ENCODE assay signal across 8 mouse cellular contexts in the genomic region with DNA sequence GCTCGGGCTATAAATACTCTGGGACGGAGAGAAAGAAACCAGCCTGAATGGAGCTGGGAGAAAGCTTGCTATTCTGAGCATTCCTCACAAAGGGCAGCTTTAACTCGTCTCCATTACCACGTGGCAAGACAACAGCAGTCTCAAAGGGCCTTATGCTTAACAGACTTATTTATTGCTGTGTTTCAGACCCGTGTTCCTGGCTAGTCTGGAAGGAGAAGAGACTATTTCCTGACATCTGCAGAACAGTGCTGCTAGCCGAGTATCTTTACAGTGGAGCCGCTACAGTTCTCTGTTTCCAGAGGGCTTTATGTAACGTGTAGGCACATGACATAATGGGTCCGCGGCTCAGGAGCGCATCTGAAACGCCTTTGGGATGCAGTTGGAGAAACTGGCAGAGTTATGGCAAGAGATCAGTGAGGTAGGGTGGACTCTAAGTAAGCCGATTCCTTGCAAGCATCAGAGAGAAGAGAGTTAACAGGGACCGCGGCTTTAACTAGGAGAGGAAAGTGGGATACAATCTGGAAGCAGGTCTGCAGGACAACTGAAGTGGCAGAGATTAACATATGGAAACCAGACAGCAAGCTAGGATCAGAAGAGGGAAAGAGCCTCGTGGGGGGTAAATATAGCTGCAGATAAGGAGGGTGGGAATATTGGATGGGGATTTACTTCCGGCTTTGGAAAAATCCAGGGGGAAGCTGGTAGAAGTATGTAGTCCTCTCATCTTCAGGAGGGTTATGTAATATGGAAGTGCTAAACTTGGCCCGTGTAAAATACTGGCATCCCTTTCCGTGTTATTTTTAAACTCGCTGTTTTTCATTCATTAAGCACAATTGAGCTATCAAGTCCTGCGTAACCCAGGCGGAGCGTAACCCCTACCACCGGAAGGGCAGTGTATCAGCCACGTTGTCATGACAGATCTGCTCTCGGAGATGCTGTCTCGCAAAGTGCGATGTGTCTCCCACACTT.
A peak's percentile ranks its signal among the peaks of the same experiment; 100 is the strongest.
DNase-seq lines count a peak whose midpoint lies in the region; ATAC-seq and TF ChIP-seq lines count a peak whose summit lies in the region.

No protein-coding gene starts in this region.

- 64% methylated on average over 28 of the region's 28 CpGs for WGBS in liver, adult 2 months
- WGBS in liver, embryonic 12.5 days (ENCODE audit: insufficient replicate concordance), result 56% methylated on average over 28 of the region's 28 CpGs
- 53% methylated on average over 28 of the region's 28 CpGs for WGBS in forebrain, postnatal 0 days
- 62% methylated on average over 28 of the region's 28 CpGs for WGBS in hindbrain, postnatal 0 days
- 43% methylated on average over 28 of the region's 28 CpGs for WGBS in neural tube, embryonic 15.5 days

- H3K79me2 ChIP-seq in liver, adult 2 months (ENCODE audit: control insufficient read depth, insufficient read depth, low read length), result no peaks in the 10 kb centered on the region

- no peak overlapping the region for H3K4me2 ChIP-seq in liver, embryonic 12.5 days
- peak overlapping the region; percentile 1; the same call in 1 of the 2 replicates for H3K4me2 ChIP-seq in forebrain, postnatal 0 days (ENCODE audit: low read depth)
- peak overlapping the region; percentile 39 for H3K4me2 ChIP-seq in hindbrain, postnatal 0 days (ENCODE audit: low read depth, low read length)
- H3K4me2 ChIP-seq in neural tube, embryonic 15.5 days, result peak overlapping the region; percentile 43

- no peak overlapping the region for H3K4me3 ChIP-seq in liver, adult 2 months (ENCODE audit: insufficient read depth, low read depth, low read length)
- H3K4me3 ChIP-seq in liver, embryonic 12.5 days, result no peak overlapping the region
- no peak overlapping the region for H3K4me3 ChIP-seq in forebrain, postnatal 0 days (ENCODE audit: low read depth, low read length)
- H3K4me3 ChIP-seq in hindbrain, postnatal 0 days (ENCODE audit: low read length), result no peak overlapping the region
- H3K4me3 ChIP-seq in left cerebral cortex, adult 2 months, result peak overlapping the region; percentile 35
- H3K4me3 ChIP-seq in neural tube, embryonic 15.5 days (replicated peaks), result 0 out of 2 replicates have a peak overlapping the region, but pooled peaks have one; percentile 2

- no peaks in the 10 kb centered on the region for H3K9me3 ChIP-seq in liver, embryonic 12.5 days (replicated peaks)
- no peaks in the 10 kb centered on the region for H3K9me3 ChIP-seq in forebrain, postnatal 0 days (ENCODE audit: low read length)
- no peaks in the 10 kb centered on the region for H3K9me3 ChIP-seq in hindbrain, postnatal 0 days (ENCODE audit: low read length)
- no peaks in the 10 kb centered on the region for H3K9me3 ChIP-seq in neural tube, embryonic 15.5 days (replicated peaks)

- intact Hi-C loops in left cerebral cortex, adult 2 months (cut with DNase I), result loop anchor here (2.0 to 5.0 kb wide), 3 partner anchors 72 to 230 kb away; a partner anchor contains a TSS
- intact Hi-C loops in gastrocnemius, postnatal 14 days (cut with DNase I; ENCODE audit: low total_unique reads), result no loop called here

- no peak for ATAC-seq in liver, embryonic 12.5 days
- ATAC-seq in forebrain, postnatal 0 days, result peak; percentile 54
- ATAC-seq in hindbrain, postnatal 0 days, result no peak
- ATAC-seq in neural tube, embryonic 15.5 days (ENCODE audit: low FRiP score), result peak; percentile 57

- no peaks in the 10 kb centered on the region for H3K36me3 ChIP-seq in liver, adult 2 months (ENCODE audit: control insufficient read depth, insufficient read depth, low read length)
- no peaks in the 10 kb centered on the region for H3K36me3 ChIP-seq in liver, embryonic 12.5 days
- no peaks in the 10 kb centered on the region for H3K36me3 ChIP-seq in forebrain, postnatal 0 days (ENCODE audit: insufficient read depth)
- H3K36me3 ChIP-seq in hindbrain, postnatal 0 days (ENCODE audit: insufficient read depth, low read length), result no peaks in the 10 kb centered on the region
- no peaks in the 10 kb centered on the region for H3K36me3 ChIP-seq in neural tube, embryonic 15.5 days

- peak; percentile 8 for DNase-seq in liver, adult 2 months (ENCODE audit: extremely low read depth, low read depth, low spot score)
- DNase-seq in forebrain, postnatal 0 days, result peak; percentile 64
- DNase-seq in hindbrain, postnatal 0 days (ENCODE audit: low spot score), result peak; percentile 36
- DNase-seq in left cerebral cortex, adult 2 months (ENCODE audit: extremely low spot score in 1 of 2, low spot score in 2 of 2), result peak; percentile 39 to 60
- DNase-seq in gastrocnemius, postnatal 14 days, result no peak
- DNase-seq in spleen, adult 12 weeks (ENCODE audit: low spot score), result no peak

- TF ChIP-seq POLR2A in liver, adult 2 months (IDR thresholded peaks at IDR 0.05; ENCODE audit: extremely low read depth, insufficient read depth, low read length), result no peak

- H3K27ac ChIP-seq in liver, adult 2 months (replicated peaks; ENCODE audit: insufficient read depth, low read depth, low read length), result peak overlapping the region; percentile 41; the same call in 1 of the 2 replicates
- no peak overlapping the region for H3K27ac ChIP-seq in liver, embryonic 12.5 days
- H3K27ac ChIP-seq in forebrain, postnatal 0 days (ENCODE audit: low read depth, low read length), result peak overlapping the region; percentile 64; the same call in 1 of the 2 replicates
- H3K27ac ChIP-seq in hindbrain, postnatal 0 days, result no peak overlapping the region
- H3K27ac ChIP-seq in left cerebral cortex, adult 2 months, result peak overlapping the region; percentile 94
- H3K27ac ChIP-seq in neural tube, embryonic 15.5 days (replicated peaks), result no peak overlapping the region; the same call in 1 of the 2 replicates

- peak overlapping the region; percentile 34; the same call in 1 of the 2 replicates for H3K9ac ChIP-seq in liver, adult 2 months (ENCODE audit: low read depth, low read length)
- no peak overlapping the region for H3K9ac ChIP-seq in liver, embryonic 12.5 days
- H3K9ac ChIP-seq in forebrain, postnatal 0 days, result no peak overlapping the region
- H3K9ac ChIP-seq in hindbrain, postnatal 0 days (replicated peaks; ENCODE audit: low read length), result no peak overlapping the region
- H3K9ac ChIP-seq in neural tube, embryonic 15.5 days (replicated peaks), result 0 out of 2 replicates have a peak overlapping the region, but pooled peaks have one; percentile 31

- TF ChIP-seq CTCF in liver, adult 2 months (IDR thresholded peaks at IDR 0.05; ENCODE audit: low read depth, low read length), result no peak
- TF ChIP-seq CTCF in forebrain, postnatal 0 days (IDR thresholded peaks at IDR 0.05; ENCODE audit: low read depth), result no peak
- no peak for TF ChIP-seq CTCF in hindbrain, postnatal 0 days (IDR thresholded peaks at IDR 0.05; ENCODE audit: low read depth)
- TF ChIP-seq CTCF in left cerebral cortex, adult 2 months (IDR thresholded peaks at IDR 0.05), result no peak

- no peaks in the 10 kb centered on the region for H3K4me1 ChIP-seq in liver, adult 2 months (ENCODE audit: control insufficient read depth, insufficient read depth, low read length)
- no peaks in the 10 kb centered on the region for H3K4me1 ChIP-seq in liver, embryonic 12.5 days
- peaks cover 13% of the 10 kb centered on the region; the same call in 1 of the 2 replicates for H3K4me1 ChIP-seq in forebrain, postnatal 0 days (ENCODE audit: insufficient read depth)
- 0 out of 2 replicates have a peak, but pooled peaks cover 4% of the 10 kb centered on the region for H3K4me1 ChIP-seq in hindbrain, postnatal 0 days (ENCODE audit: insufficient read depth, low read length)
- peaks cover 15% of the 10 kb centered on the region for H3K4me1 ChIP-seq in neural tube, embryonic 15.5 days

- no peaks in the 10 kb centered on the region for H3K27me3 ChIP-seq in liver, adult 2 months (ENCODE audit: control insufficient read depth, insufficient read depth, low read length)
- H3K27me3 ChIP-seq in liver, embryonic 12.5 days (replicated peaks), result no peaks in the 10 kb centered on the region
- no peaks in the 10 kb centered on the region for H3K27me3 ChIP-seq in forebrain, postnatal 0 days (ENCODE audit: insufficient read depth, low read length)
- H3K27me3 ChIP-seq in hindbrain, postnatal 0 days (ENCODE audit: insufficient read depth, low read length), result no peaks in the 10 kb centered on the region
- no peaks in the 10 kb centered on the region for H3K27me3 ChIP-seq in neural tube, embryonic 15.5 days (replicated peaks)

Comparison
In these comparisons a context has a peak if more than half of its experiments do, and no peak if none do; other contexts are left out.
1. H3K27ac ChIP-seq: peak in liver, adult 2 months (single experiment), forebrain, postnatal 0 days (single experiment) and left cerebral cortex, adult 2 months (single experiment); none in liver, embryonic 12.5 days (single experiment), hindbrain, postnatal 0 days (single experiment) and neural tube, embryonic 15.5 days (single experiment).
2. H3K9ac ChIP-seq: peak in liver, adult 2 months (single experiment) and neural tube, embryonic 15.5 days (single experiment); none in liver, embryonic 12.5 days (single experiment), forebrain, postnatal 0 days (single experiment) and hindbrain, postnatal 0 days (single experiment).
3. DNase-seq: peak in liver, adult 2 months (single experiment), forebrain, postnatal 0 days (single experiment), hindbrain, postnatal 0 days (single experiment) and left cerebral cortex, adult 2 months (2 of 2); none in gastrocnemius, postnatal 14 days (single experiment) and spleen, adult 12 weeks (single experiment).
4. H3K4me3 ChIP-seq: peak in left cerebral cortex, adult 2 months (single experiment) and neural tube, embryonic 15.5 days (single experiment); none in liver, adult 2 months (single experiment), liver, embryonic 12.5 days (single experiment), forebrain, postnatal 0 days (single experiment) and hindbrain, postnatal 0 days (single experiment).
5. ATAC-seq: peak in forebrain, postnatal 0 days (single experiment) and neural tube, embryonic 15.5 days (single experiment); none in liver, embryonic 12.5 days (single experiment) and hindbrain, postnatal 0 days (single experiment).